Mouse (Mus musculus): ENCODE data around the gene Prl5a1. TPM values are rescaled to one million over a fixed set of nuclear protein-coding genes. Genes with fewer than 3 reads are reported as not detected.

Gene Prl5a1
- total RNA-seq (2021), result not detected

DNA sequence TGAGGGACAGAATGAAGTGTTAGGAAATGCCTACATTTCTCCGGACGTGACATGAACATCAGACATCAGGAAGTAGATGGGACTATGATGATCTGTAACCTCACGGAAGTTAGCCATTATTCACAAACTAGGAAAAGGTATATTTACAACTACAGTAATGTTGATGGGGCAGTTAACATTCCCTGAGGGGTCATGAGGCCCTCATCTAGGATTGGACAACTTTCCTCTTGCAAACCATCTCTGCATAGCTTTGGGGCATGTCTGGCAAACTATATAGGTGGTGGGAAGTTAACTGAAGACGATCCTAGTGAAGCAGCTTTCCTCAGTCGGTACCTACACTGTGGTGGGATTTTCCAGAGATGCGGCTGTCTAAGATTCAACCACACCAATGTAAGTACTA, at the start of gene Prl5a1:
Gene Prl5a1, plus strand, starts transcription at position 301 of the 400 bp plus-strand sequence.
- intact Hi-C loops (cut with DNase I), result no loop called here
- DNase-seq (ENCODE audit: low spot score), result no peak

DNA sequence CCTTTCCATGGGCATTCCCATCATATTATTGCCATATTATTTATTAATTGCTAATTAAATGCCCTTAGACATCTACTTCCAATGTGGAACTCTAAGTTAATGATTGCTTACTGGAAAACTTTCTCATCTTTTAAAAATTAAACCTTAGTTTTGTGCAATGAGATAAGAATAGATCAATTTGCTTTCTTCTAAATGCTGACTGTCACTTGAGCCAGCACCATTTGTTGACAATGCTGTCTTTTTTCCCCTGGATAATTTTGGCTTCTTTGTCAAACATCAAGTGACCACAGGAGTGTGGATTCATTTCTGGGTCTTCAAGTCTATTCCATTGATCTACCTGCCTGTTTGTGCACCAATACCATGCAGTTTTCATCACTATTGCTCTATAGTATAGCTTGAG, 46.1 kb upstream of the Prl5a1 start:
- intact Hi-C loops (cut with DNase I), result no loop called here
- DNase-seq (ENCODE audit: low spot score), result no peak

DNA sequence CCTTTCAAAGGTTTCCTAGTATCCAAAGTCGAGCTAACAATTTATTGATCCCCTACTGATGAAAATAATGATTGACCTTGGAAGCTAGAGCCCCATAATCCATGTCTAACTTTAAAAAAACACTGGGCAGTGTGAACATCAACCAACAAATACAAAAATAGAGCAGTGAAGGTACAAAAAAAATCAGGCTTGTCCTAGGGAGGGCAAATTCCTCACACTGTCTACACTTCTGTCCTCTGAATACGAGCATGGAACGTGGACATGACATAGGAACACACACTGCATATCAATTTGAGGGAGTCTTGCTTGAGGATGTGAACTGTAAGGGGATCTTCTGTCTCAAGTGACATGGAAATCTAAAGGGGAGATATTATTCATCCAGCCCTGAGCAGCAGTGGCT, 33.7 kb upstream of the Prl5a1 start:
- no peak for DNase-seq (ENCODE audit: low spot score)
- intact Hi-C loops (cut with DNase I), result no loop called here

DNA sequence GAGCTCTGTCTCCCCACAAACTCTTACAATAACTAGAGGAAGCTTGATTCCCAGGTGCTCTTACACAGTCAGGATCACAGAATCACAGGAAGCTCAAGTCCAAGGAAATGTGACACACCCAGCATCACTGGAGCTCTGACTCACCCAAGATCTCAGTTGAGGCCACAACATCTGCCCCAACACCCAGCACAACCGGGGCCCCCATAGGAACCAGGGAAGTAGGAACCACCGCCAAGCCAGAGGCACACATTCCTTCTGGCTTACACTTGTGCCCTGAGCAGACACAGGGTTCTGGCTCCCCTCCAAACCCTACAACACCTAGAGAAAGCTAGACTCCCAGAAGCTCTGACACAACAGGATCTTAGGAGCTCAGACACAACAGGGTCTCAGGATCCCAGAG, 9.5 kb upstream of the Prl5a1 start:
- intact Hi-C loops (cut with DNase I), result no loop called here
- no peak for DNase-seq (ENCODE audit: low spot score)

DNA sequence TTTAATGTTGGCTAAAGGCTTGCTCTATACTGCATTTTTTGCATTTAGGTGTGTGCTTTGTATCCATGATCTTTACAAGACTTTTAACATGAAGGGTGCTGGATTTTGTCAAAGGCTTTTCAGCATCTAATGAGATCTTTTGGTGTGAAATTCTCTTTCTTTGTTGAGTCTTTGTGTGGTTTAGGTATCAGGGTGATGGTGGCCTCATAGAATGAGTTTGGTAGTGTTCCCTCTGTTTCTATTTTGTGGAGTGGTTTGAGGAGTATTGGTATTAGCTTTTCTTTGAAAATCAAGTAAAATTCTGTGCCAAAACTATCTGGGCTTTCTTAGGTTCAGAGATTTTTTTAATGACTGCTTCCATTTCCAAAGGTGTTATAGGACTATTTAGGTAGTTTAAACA, 6.5 kb upstream of the Prl5a1 start:
- DNase-seq (ENCODE audit: low spot score), result no peak
- intact Hi-C loops (cut with DNase I), result no loop called here

Other genes starting within 250 kb of the Prl5a1 start
- gene Prl4a1, start 126.3 kb upstream of the Prl5a1 start, total RNA-seq (2021), result not detected
- gene Gm11361, start 115.0 kb downstream of the Prl5a1 start, total RNA-seq (2021), result 10 to 100 TPM; 75.7 to 82.3 TPM